Mouse (Mus musculus) T-cell, adult 2 months (primary cell): ENCODE measurements around the gene Tmem80.

Experiments used
- DNase-seq: peaks from one replicate; pipeline ENCODE4 v3.0.0; 2022; ENCODE audit warnings: low spot score

The Tmem80 gene

DNA sequence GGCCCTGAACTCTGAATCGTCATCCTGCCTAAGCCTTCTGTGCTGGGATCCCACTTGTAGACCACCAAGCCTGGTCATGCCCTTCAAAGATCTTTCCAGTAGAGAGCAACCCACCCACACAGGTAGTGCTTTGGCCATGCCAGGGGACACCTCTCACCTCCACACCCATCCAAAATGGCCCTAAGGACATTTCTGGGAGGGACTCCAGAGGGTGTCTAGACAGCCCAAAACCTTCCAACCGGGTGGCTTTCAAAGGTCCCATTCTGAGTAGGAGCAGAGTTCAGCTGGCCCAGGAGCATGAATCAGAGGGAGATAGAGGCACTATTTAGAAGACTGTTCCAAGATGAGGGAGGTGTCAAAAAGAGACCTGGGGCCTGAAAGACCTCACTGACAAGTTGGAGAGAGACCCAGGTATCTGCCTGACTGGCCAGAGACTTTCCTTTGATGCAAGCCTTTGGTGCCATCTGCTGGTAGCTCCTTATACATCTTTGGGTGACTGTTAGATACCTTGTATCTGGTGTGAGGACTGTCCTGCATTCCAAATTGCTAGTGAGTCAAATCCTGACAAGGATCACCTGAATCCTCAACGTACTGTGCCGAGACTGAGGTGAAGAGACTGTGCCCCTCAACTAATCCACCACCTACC lies 35.7 kb downstream of the Tmem80 start:
- peak; percentile 72 for DNase-seq

DNA sequence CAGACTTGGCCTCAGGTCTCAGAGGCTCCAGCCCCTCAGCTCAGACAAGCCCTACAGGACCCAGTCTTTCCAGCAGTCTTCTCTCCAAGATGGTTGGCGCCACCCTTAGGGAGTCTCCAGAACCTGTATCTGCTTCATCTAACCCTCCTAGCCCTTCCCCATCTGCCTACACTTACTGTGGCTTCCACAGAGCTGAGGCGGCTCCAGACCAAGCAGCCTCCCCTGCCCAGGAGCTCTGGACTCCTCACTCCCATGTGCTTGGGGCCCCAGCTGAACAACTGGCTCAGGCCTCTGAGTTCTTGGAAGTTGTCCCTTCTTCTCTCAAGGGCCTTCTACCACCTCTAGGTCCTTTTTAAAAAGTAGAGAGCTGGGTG lies 36.2 kb downstream of the Tmem80 start:
- no peak for DNase-seq

DNA sequence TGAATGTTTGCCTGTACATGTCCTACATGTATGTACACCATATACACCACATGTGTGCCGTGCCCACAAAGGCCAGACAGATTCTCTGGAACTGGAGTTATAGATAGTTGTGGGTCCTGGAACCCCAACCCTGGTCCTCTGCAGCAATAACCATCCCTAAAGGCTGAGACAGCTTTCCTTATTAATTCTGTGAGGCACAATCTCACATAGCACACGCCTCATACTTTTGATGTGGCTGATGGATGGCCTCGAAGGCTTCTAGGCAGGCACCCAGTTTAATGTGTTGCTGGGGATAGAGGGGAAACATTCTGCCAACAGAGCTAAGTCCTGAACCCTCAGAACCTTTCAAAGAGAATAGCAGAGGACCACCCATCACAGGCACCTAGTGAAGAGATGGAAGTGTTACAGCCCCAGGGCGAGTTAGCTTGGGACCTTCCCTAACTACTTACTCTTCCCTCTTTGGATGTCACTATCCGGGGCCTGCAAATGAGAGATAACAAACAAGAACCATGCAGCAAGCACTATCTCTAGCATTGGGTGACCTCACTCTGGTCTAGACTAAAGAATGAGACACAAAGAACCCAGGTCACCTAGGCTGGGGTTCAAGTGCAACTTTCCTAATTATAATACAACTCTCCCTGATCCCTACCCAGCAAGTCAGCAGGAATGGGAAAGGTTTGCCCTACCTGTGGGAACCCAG lies 37.0 kb downstream of the Tmem80 start:
- no peak for DNase-seq

DNA sequence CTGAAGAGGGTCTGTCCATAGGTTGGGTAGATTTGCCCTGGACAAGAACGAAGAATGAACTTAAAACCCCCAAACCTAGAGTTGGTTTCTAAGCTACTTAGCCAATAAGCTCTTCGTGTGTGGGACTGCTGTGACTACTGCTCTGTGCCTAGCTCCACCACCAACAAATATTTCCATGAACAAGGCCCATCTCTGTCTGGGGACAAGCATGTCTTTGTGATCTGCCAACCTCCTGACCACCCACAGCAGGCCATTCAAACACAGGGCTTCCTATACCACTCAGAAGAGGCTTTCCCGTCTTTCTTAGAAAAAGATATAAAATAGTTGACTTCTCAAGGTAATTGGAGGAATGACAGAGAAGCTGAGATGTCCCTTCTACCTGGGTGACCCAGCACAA lies 37.5 kb downstream of the Tmem80 start:
- DNase-seq: no peak

GRCm38 (mm10) chr7:141367358-141367757 lies 39.8 kb downstream of the Tmem80 start:
- no peak for DNase-seq

GRCm38 (mm10) chr7:141369918-141370317 lies 42.4 kb downstream of the Tmem80 start:
- no peak for DNase-seq

DNA sequence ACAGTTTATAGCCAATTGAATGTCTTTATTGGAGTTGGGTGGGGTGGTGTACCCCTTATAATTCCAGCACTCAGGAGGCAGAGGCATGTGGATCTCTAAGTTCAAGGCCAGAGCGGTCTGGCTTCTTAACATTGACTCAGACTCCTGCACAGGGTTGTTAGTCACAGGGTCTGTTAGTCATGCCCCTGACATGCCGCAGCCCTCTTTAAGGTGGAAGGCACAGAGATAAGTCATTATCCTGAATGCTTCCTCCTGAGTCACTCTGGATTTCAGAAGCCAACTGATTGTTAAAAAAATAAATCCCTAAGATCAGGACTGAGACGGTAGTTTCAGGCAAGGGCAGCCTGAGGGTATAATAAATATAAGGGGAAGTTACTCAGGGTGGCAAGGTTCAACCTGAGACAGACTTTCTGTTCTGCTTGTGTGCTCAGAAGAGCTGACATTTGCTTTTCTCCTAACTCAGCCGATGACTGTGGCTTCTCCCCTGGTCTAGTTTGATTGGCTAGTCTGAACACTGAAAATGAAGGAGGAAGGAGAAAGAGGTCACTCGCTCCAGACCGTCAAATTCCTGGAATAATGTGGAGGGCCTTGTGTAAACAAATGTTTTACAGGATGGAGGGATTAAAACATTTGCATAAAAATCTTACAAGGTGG lies 44.5 kb downstream of the Tmem80 start:
- DNase-seq: no peak

DNA sequence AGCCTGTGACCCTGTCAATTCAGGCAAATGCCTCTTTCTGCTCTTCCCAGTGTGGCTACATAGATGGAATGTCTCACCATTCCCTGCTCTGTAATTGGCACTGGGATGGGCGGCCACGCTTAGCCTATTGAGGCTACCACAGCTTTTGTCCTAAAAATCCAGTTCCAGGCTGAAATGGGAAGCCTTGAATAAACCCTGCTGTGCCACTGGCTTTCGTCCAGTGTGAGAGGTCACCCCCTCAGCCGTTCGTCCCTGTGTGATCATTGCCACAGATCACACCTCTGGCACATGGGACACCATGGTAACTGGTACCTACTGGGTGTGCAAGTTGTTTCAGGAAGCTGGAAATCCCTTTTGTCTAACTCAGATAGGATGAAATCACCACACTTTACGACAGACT lies 46.1 kb downstream of the Tmem80 start:
- DNase-seq: no peak

GRCm38 (mm10) chr7:141374399-141374798 lies 46.9 kb downstream of the Tmem80 start:
- DNase-seq: no peak

DNA sequence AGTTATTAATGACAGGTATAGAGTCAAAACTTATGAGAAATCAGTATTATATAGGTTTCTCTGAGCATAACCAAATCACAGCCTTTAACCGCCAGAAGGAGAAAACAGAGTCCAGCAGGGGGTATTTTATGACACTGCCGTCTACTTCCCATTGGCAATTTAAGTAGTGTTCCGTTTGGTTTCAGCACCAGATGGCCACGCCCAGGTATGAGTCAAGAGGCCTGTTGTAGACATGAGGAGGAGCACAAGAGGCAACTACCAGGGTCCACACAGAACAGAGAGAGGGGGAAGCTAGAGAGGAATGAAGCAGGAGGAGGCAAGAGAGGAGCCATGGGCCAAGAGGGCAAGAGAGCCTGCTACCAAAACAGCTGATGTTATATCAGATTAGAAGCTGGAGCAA lies 52.0 kb downstream of the Tmem80 start:
- DNase-seq: no peak

- DNase-seq: no peak
These were observed 53.7 kb downstream of the Tmem80 start for GRCm38 (mm10) chr7:141381068-141381835.
